Mouse (Mus musculus): ENCODE results near the gene Helz.

Helz gene

DNA sequence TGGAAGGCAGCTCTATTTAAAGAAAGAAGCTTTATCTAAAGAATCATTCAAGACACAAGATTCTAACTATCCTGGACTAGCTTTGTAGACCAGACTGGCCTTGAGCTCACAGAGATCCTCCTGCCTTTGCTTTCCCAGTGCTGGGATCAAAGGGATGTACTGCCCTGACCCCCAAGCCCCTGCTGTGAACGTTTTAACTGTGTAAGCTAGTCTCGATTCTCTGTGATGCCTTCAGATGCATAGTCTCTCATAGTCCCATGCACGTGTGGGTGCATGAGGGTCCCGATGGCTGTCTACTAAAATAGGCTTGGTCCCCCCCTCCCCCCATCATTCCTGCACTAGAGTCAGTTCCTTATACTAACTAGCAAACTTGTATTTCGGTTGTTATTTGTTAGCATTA, 70.2 kb downstream of the Helz start:
- DNase-seq (ENCODE audit: low read depth): no peak

DNA sequence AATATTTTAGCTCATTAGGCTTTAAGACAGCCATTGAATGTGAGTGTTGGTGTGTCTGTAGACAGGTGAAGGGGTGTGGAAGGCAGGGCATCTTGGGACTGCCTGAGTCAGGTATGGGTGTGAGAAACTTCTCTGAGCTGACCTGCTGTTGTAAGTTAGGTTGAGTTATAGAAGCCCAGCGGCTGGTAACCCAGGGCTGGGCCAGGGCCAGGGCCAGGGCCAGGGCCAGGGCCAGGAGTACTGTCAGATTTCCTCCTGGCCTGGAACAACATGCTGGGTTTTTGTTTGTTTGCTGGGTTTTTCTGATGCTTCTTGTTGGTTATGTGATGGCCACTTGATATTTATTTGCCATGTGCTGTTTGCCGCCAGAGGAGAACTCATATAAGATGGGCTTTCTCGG, 76.9 kb downstream of the Helz start:
- DNase-seq (ENCODE audit: low read depth): no peak

DNA sequence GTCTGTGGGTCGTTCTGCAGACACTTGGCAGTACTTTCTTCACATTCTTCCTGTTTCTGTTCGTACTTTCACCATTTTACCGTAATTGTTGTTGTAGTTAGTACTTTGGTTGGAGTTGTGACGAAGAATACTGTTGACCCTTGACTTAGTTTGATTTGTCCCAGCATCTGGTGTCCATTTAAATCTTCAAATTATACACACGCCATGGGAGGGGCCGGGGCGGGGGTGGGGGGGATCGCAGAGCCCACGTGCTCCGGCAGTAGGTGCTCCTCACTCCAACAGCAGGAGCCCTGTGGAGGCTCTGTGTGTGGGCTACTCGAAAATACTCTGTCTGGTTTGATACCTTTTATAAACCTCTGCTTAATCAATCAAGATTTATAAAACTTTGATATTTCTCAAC, 78.0 kb downstream of the Helz start:
- DNase-seq (ENCODE audit: low read depth): no peak

DNA sequence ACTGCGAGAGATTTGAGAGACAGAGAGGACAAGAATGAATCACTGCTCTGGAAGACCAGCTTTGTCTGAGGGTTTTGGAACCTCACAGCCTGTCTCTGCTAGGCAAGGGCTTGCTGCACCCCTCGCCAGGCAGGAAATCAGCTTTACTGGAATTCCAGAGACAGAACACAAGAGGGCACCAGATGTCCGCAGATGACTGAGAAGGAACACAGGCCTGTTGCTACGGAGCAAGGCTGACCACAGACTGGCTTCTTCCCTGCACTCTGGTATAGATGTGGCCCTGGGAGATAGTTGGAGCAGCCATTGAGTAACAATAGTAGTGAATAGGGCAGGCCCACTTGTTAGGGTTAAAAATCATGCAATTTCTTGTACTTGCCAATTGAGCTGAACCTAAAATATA, 81.8 kb downstream of the Helz start:
- DNase-seq (ENCODE audit: low read depth): peak; percentile 71

DNA sequence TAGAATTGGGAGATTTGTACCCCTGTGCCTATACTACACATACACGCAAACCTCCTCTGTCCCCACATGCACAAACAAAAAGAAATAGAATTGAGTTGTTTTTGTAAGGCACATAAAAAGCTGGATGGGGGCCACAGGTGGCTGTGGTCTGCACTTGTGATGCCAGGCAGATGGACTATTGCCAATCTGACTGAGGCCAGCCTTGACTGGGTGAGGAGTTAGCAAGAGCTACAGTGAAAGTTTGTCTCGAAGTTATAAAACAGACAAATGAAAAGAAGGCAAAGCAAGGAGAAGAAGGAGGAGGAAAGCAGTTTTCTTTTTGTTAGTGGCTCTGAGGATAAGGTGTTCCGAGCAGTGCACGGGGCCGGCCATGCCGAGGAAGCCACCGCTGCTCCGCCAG, 82.2 kb downstream of the Helz start:
- DNase-seq (ENCODE audit: low read depth): no peak

DNA sequence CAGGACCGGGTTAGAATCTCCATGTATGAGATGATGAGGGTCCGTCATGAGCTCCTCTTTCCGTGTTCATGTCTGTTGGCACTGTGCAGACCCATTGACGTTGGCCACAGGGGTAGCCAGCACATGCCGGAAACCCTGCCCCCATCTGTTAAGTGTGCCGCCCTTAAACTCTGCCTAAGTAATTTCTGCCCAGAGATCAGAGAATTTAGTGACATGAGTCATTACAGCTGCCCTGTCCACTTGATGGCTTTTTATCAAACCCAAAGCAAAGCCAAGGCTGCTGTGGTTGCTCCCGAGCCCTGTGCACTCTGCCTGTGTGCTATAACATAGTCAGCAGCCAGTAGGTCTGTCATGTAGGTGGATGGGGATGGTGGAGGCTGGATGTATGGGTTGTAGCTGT, 83.4 kb downstream of the Helz start:
- DNase-seq (ENCODE audit: low read depth): no peak

DNA sequence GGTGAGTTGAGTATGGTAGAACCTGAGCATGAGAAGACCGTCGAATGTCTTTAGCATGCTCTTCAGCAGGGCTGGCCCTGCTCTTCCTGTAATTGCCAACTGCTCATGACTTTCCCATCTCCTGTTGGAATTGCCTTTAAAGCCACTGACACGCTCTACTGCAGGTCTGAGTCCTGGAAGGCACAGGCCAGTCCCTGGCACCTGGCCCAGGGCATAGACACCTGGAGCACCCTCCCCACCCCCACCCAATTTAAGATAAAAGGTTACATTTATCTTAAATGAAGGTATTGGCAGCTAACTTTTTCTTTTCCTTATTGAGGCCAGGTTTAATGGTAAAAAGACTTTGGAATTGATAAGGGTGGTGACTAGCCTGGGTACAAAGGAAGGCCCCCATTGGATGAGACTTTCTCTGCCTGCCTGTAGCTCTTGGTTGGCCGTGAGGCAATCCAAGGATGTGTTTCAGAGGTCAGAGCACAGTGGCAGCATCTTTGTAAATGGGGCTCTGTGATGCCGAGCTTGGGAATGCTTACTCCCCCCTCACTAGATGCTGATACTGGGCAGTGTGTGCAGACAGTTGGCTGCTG, 85.9 kb downstream of the Helz start:
- DNase-seq (ENCODE audit: low read depth): no peak

DNA sequence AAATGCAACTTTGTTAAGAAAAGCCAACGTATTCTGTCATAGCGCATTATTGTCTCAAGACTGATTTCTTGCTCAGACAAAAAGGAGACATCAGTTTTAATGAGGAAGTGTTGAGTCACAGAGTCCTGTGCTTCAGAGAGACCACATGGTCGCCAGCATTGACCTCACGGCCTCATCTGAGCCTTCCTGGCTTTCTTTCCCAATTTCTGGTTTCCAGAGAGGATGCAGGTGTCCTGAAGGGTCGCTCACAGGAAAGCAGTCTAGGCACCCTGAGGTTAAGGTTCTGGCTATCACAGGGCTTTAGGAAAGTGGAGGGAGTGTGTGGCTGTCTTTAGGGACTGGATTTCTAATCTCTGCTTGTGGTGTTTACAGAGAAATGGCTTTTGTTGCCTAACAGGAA, 90.4 kb downstream of the Helz start:
- no peak for DNase-seq (ENCODE audit: low read depth)

DNA sequence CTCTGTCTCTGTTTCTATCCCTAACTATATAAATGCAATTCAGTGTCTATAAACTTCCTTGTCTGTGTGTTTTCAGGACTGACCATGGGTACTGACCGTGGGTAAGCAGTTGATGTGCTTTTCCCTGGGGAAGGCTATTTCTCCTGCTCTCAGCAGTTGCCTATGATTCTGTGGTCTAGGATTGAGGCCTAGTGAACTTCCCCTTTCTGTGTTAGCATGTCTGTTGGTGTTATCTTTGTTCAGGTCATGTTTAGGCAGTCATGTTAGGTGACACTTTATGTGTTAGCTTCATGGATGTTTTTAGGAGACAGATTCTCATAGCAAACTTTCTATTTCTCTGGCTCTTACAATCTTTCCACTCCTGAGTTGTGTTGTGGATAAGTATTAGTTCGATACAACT, 91.9 kb downstream of the Helz start:
- no peak for DNase-seq (ENCODE audit: low read depth)

DNA sequence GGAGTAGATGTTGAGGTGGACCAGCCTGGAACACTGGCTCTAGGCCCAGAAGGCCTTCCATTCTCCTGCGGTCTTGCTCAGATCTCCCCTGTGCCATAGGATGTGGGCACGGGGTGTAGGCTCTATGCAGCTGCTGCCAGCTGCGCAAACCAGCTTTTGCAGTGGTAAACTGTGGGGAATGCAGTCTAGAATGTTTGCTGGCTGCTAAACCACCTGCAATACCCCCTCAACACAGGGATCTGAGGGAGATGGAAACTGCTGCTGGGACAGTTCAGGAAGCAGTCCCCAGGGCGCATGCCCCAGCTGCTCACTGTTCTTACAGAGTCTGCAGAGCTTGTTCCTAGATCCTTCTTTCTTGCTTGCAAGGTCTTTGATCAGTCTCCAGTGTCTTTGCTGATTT, 96.7 kb downstream of the Helz start:
- DNase-seq (ENCODE audit: low read depth): no peak

DNA sequence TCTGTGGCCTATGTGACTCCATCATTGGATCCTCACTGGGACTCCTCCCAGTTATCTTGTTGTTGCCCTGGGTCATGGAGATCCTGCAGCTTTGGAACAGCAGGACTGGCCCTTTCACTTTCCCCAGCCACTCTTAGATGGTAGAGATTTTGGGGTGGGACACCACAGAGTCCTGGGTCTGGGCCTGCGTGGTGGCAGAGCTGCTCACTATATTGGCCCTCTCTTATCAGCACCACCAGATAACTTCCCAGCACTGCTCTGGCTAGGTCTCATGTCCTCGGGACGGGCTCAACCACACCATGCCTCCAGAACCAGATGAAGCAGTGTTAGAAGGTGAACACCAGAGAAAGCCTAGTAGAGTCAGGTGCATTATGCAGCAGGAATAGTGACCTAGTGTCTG, 99.6 kb downstream of the Helz start:
- no peak for DNase-seq (ENCODE audit: low read depth)

DNA sequence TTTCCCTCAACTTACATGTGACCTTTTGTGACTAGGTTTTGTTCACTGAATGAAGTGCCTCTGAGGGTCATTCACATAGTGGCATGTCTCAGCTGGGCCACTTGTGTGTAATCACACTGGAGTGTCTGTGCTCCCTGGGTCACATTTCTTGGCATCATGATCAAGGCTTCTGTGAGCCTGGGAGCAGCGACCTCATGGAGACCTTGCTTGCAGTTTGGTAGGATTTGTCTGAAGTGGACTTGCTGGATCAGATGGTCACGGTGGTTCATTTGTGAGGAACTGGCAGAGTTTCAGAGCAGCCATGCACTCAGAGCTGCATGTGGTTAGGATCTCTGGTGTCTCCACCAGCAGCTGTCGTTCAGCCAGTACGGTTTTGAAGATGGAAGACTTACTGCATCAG, 100.9 kb downstream of the Helz start:
- peak; percentile 6 for DNase-seq (ENCODE audit: low read depth)

DNA sequence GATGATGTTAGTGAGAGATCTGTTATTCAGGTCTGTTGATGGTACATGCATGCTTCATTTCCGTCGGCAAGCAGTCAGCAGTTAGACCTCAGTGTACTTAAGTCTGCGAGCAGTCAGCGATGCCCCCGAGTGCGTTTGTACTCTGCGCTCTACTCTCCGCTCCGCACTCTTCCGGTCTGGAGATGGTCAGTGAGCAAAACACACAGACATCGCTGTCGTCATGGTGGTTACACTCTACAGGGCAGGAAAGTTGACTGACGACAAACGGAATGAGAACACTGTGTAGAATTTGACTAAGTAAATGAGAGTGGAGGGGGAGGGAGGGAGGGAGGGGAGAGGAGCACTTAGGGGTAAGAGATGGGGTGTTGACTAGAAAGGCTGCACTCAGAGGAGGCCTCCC, 101.7 kb downstream of the Helz start:
- DNase-seq (ENCODE audit: low read depth): no peak

DNA sequence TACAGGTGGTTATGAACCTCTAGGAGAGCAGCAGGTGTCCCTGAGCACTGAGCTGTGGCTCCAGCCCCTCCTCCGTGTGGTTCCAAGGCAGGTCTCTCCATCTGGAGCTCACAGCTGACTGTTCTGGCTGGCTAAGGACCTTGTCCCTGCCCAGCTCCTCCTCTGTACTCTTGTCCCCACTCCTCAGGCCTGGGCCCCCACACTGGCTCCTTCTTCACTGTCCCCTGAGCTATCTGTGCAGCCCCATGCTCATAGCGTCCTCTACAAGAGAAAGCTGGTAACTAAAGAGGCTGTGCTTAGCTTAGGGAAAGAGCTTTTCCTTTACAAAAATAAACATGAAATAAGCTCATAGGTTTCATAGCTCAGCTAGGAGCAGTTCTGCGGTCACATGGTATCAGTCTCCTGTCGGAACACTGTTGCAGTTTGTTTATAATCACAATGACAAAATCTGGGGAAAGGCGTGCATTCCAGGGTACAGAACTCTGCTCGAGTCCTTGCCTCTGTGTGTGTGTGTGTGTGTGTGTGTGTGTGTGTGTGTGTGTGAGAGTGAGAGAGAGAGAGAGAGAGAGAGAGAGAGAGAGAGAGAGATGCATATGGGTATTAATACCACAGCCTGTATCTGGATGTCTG, 102.8 kb downstream of the Helz start:
- no peak for DNase-seq (ENCODE audit: low read depth)

DNA sequence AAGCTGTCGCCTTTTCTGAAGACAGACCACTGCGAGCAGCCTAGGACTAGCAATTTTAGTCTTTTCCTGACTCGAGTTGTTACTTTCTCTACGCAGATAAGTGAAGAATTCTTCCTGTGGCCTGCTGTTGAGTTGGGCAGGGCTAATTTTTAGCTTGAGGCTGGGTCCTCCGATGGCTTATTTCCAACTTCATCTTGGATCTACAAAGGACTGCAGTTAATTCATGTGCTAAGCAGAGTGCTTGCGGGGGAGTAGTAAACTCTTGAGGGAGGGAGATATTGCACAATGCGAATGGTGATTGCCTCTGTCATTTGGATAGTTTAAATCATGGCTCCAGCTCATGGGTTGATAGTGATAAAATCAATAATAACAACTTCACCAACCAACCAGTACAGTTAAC, 103.7 kb downstream of the Helz start:
- no peak for DNase-seq (ENCODE audit: low read depth)

DNA sequence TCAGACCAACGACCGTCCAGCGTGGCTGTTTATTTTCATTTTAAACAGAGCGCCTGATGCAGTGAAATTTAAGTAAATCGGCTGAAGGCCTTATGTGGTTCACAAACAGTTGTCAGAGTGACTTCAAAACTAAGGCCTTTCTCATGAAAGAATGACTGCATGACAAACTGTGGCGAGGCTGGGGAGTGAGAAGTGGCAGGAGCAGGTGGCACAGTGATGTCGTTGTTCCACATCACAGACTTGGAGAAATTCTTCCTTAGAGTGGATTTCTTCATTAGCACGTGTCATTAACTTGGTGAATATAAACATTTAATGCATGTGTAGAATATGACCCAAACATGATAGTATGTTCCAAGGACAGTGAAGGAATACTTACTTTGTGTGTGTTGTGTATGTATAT, 104.4 kb downstream of the Helz start:
- no peak for DNase-seq (ENCODE audit: low read depth)

DNA sequence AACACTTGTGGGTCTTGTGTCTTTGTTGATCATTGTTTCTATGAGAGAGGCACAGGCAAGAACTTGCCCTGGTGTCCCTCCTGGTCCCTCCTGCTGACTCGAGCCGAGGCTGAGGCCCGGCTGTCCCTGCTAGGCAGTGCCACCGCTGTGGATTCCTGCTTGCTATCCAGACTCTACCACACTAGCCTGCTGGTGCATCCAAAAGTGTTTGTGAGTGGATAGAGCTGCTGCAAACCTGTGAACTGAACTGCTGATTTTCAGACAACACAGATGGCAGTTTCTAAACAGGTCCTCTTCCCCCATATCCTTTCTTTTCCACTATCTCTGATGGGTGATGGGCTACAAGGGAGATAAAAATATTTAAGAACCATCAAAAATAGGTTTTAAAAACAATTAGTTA, 107.8 kb downstream of the Helz start:
- DNase-seq (ENCODE audit: low read depth): no peak

DNA sequence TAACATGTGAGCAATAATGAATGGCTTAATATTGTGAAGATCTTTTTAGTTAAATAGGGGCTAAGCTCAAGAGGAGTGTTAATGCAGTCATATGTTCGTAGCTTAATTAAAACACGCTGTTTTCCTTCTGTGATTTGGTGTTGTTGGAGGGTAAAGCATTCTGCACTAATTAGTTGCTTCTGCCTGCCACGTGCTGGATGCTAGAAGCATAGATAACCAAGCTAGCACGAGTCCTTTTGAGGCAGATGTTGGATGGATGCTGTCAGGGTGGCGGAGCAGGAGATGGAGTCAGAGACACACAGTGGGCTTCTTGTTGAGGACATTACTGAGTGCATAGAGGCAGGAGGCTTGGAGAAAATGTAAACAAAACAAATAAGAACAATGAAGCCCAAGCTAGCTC, 109.4 kb downstream of the Helz start:
- DNase-seq (ENCODE audit: low read depth): no peak

DNA sequence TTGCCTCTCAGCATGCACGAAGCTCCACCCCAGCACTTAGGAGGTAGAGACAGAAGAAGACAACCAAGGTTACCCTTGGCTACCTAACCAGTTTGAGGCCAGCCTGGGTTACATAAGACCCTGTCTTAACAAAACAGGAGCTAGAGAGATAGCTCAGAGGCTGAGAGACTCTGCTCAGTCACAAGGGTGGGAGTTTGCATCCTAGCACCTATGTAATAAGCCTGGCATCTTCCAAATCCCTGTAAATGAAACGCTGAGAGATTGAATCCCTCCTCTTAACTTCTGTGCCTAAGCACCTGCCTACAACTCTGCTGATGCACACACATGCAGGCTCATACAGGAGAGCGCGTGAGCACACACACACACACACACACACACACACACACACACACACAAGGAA, 112.7 kb downstream of the Helz start:
- DNase-seq (ENCODE audit: low read depth): no peak

DNA sequence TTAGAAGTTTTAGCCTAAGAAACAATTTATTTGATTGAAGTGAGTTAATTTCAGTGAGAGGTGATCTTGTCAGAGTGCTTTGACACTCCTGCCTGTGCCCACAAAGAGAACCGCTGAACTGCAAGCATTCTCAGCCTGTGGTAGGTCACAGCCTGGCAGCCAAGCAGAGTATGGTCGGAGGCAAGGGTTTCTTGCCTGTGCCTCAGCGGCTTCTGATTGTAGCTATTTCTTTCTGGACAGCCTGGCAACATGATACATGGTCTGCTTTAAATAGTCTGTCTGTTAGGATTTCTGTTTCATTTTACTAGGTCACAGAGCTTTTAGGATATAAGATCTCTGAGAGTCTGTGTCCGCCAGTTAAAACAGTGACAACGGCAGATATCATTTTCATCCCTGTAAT, 114.9 kb downstream of the Helz start:
- DNase-seq (ENCODE audit: low read depth): no peak

DNA sequence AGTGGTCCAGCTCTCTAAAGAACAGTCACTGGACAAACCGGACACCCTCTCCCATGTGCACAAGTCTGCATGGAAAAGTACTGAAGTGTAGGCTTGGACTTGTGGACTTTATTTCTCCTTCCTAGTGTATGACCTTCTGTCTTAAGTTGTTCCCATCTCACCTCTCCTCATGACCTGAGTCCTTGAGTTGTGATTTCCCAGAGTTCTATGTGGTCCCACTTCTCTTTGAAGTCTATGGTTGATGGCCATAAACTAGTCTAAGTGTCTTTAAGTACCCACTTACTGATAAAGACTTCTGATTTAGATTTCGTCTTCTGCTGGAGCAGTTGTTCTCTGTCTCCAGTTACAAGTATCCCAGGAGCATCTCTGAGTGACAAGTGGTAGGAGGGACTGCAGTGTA, 119.8 kb downstream of the Helz start:
- DNase-seq (ENCODE audit: low read depth): no peak

DNA sequence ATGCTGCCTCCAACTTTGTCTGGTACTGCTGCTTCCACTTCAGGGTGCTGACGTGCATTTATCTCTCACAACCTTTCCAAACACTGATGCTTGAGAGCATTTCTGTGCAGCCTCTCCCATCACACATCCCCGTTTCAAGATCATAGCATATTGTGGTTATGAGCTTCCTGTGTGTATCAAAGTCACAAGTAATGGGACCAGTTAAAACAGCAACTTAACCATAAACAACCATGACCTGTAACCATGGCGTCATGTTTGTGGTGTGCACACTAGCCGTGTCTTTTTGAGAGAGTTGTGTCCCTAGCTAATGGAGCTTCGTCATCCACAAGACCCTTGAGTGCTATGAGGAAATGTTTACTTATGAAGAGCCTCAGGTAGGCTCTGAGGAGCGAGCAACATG, 120.5 kb downstream of the Helz start:
- DNase-seq (ENCODE audit: low read depth): no peak

DNA sequence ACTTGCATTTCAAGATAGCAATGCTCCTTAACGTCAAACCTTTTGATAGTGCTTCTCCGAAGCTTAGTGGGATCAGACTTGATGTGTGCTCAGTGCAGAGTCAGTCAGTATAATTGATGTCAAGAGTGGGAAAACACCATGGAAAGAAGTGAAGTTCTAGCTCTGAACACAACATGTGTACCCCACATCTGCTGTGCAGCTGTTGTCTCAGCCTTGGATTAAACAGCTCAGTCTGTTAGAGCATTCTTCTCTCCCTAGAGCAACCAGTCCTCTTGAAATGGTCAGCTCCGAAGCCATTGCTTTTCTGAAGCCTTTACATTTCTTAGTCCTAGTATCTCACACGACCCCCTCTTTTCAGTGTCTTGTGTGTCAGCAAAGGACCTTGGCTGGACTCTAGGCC, 121.2 kb downstream of the Helz start:
- DNase-seq (ENCODE audit: low read depth): no peak

DNA sequence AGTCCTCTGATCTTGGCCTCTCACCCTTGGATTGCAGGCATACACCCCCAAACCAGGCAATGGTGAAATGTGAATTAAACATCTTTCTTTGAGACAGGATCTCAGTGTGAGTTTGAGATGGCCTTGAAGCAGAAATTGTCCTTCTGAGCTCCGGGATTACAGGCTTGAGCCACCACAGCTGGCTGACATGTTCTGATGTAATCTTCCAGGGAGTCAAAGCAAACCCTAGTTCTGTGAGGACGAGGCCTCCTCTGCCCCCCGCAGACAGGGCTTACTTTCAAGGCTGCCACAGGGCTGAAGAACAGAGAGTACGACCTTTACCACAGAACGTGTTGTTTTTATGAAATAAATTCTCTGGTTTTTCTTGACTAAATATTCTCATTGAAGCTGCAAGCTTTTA, 126.3 kb downstream of the Helz start:
- DNase-seq (ENCODE audit: low read depth): no peak

DNA sequence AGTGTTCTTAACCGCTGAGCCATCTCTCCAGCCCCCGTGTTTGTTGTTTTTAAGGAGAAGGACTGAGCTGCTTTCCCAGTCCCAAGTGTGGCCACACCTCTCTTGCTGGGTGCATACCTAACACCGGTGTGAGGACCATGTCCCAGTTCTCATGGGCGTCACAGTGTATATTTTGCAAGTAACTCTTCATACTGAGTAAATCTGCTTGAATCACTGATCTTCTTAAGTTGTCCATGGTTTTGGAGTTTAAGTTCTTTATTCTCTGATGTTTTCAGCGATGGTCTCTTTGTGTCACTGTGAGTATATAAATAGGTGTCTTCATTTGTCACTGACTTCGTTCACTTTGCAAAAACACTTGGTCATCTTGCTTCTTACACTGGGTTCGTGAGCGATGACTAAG, 126.9 kb downstream of the Helz start:
- DNase-seq (ENCODE audit: low read depth): no peak
